Mouse (Mus musculus): ENCODE results near the gene Sardh. TPM values are rescaled to one million over a fixed set of nuclear protein-coding genes. Genes with fewer than 3 reads are reported as not detected.

The Sardh gene
- polyA plus RNA-seq, 1 experiment: not detected

DNA sequence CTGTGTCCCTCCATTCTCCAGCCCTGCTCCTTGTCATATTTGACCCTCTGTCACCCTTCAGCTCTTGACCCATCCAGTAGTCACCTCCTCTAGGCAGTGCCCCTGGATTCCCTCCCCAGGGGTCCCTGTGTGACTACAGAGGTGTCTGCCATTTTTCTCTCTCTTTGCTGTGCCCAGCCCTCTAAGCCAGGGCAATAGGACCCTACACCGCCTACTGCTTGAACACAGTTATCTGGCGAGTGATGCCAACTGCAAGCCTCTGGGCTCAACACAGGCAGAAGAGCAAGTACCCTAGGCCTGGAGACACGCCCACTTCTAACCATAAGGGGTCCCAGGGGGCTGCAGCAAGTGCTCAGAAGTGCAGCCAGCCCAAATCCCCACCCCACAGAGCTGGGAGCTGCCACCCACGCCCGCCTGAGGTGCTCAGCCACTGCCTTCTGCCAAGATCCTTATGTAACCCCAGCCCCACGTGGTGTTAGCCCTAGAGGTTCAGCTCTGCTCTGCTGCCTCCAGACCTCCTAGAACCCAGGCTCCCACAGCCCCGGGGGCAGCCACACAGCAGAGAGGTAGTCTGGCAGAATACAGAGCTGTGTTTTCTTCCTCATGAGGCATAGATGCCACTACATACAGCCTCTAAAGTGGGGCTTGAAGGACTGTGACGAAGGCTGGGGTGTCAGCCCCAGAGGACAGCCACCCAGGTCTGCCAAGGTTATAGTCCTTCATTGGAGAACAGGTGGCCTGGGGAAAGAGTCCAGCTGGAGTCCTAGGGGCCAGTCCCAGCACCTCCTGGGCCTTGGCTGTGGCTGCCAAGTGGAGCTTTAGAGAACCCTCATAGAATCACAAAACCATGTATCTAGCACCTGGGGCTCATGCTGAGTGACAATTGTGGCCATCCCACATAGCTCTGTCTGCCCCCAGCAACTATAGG, 35.9 kb downstream of the Sardh start:
- no peak for TF ChIP-seq POLR2A (IDR thresholded peaks at IDR 0.05; ENCODE audit: insufficient read depth, low read depth, low read length)
- TF ChIP-seq CTCF (IDR thresholded peaks at IDR 0.05; ENCODE audit: insufficient read depth, low read depth, low read length): no peak
- WGBS: 42% methylated on average over 8 of the region's 8 CpGs
- Histone ChIP-seq H3K4me1 (ENCODE audit: control insufficient read depth, insufficient read depth, low read length) (peaks cover 48% of the 10 kb centered on the region), H3K27ac (ENCODE audit: insufficient read depth, low read depth, low read length) (peak overlapping the region; percentile 58), H3K4me3 (ENCODE audit: insufficient read depth, low read depth, low read length) (no peak overlapping the region)

DNA sequence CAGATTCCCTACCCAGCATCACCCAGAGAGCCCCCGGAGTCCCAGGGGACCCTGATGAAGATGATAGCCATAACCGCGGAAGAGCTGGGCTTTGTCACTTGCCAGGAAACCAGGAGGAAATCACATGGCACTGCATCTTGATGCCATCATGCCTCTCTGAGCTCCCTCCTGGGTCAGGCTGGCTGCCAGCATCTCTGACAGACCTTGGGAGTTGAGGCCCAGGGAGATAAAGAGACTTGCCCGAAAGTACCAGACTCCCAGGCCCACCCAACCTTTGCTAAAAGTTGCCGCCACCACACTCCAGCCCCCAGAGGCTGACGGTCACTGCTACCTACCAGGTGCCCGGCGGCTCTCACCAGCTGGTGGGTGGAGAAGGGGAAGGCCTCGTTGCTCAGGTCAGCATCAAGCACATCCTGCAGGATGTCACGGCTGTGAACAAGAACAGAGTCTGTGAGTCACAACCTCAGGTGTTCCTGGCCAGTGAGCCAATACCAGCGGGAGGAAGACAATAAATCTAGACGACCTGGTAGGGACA, 37.4 kb downstream of the Sardh start:
- no peak for TF ChIP-seq POLR2A (IDR thresholded peaks at IDR 0.05; ENCODE audit: insufficient read depth, low read depth, low read length)
- no peak for TF ChIP-seq CTCF (IDR thresholded peaks at IDR 0.05; ENCODE audit: insufficient read depth, low read depth, low read length)
- no peak overlapping the region for H3K4me3 ChIP-seq (ENCODE audit: insufficient read depth, low read depth, low read length)
- WGBS: 85% methylated on average over 12 of the region's 12 CpGs
- peaks cover 44% of the 10 kb centered on the region for H3K4me1 ChIP-seq (ENCODE audit: control insufficient read depth, insufficient read depth, low read length)
- H3K27ac ChIP-seq (ENCODE audit: insufficient read depth, low read depth, low read length): no peak overlapping the region

DNA sequence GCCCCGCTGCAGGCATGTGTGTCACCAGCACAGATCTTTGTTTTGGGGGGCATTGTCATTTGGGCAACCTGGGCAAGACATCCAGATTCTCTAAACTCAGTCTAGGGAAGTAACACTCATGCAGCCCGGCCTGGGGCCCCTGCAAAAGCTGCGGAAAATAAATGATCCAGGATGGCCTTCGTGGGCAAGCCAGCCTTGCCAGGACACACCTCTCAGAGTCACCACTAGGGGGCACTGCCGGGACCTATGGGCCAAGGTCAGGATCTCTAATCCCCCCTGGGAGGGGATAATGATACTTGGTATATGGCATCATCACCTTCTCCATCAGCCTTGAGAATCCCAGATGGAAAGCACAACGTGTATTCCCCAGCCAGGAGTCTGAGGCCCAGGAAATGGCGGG, 37.9 kb downstream of the Sardh start:
- Histone ChIP-seq H3K27ac (ENCODE audit: insufficient read depth, low read depth, low read length) (no peak overlapping the region), H3K4me3 (ENCODE audit: insufficient read depth, low read depth, low read length) (no peak overlapping the region), H3K4me1 (ENCODE audit: control insufficient read depth, insufficient read depth, low read length) (peaks cover 44% of the 10 kb centered on the region)
- TF ChIP-seq POLR2A (IDR thresholded peaks at IDR 0.05; ENCODE audit: insufficient read depth, low read depth, low read length) (no peak), CTCF (IDR thresholded peaks at IDR 0.05; ENCODE audit: insufficient read depth, low read depth, low read length) (peak; percentile 36; the same call in 1 of the 2 replicates)
- 68% methylated on average over 7 of the region's 7 CpGs for WGBS

DNA sequence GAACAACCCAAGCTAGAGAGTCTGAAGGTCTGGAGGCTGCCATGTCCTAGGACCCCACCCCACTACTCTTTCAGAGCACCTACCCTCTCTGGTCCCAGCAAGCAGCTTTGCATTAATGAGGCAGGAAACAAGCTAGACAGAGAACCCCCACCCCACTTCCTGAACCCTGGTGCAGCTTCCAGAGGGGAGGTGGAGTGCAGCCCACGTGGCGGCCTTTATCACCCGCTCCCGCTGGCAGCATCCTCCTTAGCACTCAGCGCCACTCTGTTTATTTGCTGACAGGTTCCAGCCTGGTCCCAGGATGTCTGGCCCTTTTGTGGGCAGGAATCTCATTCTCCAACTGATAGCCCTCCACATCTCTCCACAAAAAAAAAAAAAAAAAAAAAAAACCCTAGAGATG, 38.3 kb downstream of the Sardh start:
- TF ChIP-seq CTCF (IDR thresholded peaks at IDR 0.05; ENCODE audit: insufficient read depth, low read depth, low read length) (no peak), POLR2A (IDR thresholded peaks at IDR 0.05; ENCODE audit: insufficient read depth, low read depth, low read length) (no peak)
- Histone ChIP-seq H3K4me3 (ENCODE audit: insufficient read depth, low read depth, low read length) (no peak overlapping the region), H3K4me1 (ENCODE audit: control insufficient read depth, insufficient read depth, low read length) (peaks cover 44% of the 10 kb centered on the region), H3K27ac (ENCODE audit: insufficient read depth, low read depth, low read length) (no peak overlapping the region)
- WGBS: 50% methylated on average over 5 of the region's 5 CpGs

DNA sequence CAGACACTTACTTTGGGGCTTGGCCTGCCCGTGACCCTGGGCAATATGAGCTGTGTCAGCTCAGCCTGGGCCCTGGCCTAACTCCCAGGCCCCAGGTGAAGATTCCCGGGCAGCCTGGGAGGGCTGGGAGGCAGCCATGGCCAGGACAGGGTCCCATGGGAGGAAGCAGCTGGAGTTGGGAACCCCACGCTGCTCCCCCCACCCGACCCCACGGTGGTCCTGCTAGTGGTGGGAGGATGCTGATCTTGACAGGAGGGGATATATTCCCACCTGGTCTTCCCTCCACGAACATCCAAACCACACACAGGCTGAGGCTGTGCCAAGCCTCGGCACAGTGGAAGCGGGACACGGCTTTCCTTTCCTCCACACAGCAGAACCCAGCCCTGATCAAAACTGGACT, 38.8 kb downstream of the Sardh start:
- TF ChIP-seq POLR2A (IDR thresholded peaks at IDR 0.05; ENCODE audit: insufficient read depth, low read depth, low read length) (no peak), CTCF (IDR thresholded peaks at IDR 0.05; ENCODE audit: insufficient read depth, low read depth, low read length) (no peak)
- peaks cover 44% of the 10 kb centered on the region for H3K4me1 ChIP-seq (ENCODE audit: control insufficient read depth, insufficient read depth, low read length)
- WGBS: 77% methylated on average over 9 of the region's 9 CpGs
- no peak overlapping the region for H3K4me3 ChIP-seq (ENCODE audit: insufficient read depth, low read depth, low read length)
- H3K27ac ChIP-seq (ENCODE audit: insufficient read depth, low read depth, low read length): no peak overlapping the region

DNA sequence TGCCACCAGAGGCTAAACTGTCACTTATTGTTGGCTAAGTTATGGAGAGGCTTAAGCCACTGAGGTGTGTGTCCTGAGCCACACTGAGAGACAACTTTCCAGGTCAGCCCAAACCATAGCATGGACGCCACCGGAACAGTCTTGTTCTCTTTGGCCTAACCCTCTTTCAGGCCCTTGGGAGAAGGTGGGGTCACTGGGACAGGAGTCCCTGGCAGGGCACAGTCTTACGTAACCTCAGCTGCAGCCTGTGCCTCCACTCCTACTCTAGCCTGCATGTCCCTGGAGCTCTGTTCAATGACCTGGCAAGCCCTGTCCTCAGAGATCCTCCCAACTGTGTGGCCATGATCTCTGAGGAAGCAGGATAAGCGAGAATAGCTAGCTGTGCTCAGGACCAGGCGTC, 41.0 kb downstream of the Sardh start:
- TF ChIP-seq CTCF (IDR thresholded peaks at IDR 0.05; ENCODE audit: insufficient read depth, low read depth, low read length): no peak
- TF ChIP-seq POLR2A (IDR thresholded peaks at IDR 0.05; ENCODE audit: insufficient read depth, low read depth, low read length): no peak
- Histone ChIP-seq H3K4me1 (ENCODE audit: control insufficient read depth, insufficient read depth, low read length) (peaks cover 27% of the 10 kb centered on the region), H3K27ac (ENCODE audit: insufficient read depth, low read depth, low read length) (no peak overlapping the region), H3K4me3 (ENCODE audit: insufficient read depth, low read depth, low read length) (no peak overlapping the region)
- WGBS: 96% methylated on average over 5 of the region's 5 CpGs

DNA sequence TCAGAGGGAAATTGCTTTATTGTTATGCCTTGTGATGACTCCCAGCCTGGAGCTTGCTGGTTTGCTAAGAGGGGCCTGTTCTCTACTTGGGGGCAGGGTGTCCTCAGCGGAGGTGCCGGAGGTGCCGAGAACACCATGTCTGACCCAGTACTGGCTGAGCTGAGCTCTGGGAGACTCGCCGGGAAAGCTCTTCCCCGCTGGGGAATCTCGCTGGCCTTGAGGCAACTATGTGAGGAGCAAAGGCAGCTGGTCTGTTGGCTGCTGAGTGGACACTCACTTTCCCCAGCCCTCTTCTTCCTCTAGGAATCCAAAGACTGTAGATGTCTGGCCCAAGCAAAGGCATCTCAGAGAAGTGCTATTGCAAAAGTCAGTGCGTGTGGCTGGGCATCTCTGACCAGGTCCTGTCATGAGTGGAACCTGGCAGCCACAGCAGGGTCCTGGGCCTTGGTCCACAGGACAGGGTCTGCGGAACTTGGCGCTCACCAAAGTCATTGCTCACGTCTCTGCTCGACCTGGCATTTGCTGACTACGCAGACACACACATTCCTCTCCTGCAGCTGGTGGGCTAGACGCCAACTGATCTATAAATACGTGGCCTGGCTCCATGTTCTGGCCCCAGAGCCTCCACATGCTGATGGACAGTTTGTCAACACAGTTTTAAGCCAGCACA, 41.9 kb downstream of the Sardh start:
- Histone ChIP-seq H3K4me1 (ENCODE audit: control insufficient read depth, insufficient read depth, low read length) (peaks cover 18% of the 10 kb centered on the region), H3K27ac (ENCODE audit: insufficient read depth, low read depth, low read length) (no peak overlapping the region), H3K4me3 (ENCODE audit: insufficient read depth, low read depth, low read length) (no peak overlapping the region)
- TF ChIP-seq CTCF (IDR thresholded peaks at IDR 0.05; ENCODE audit: insufficient read depth, low read depth, low read length) (no peak), POLR2A (IDR thresholded peaks at IDR 0.05; ENCODE audit: insufficient read depth, low read depth, low read length) (no peak)
- WGBS: 86% methylated on average over 15 of the region's 15 CpGs

DNA sequence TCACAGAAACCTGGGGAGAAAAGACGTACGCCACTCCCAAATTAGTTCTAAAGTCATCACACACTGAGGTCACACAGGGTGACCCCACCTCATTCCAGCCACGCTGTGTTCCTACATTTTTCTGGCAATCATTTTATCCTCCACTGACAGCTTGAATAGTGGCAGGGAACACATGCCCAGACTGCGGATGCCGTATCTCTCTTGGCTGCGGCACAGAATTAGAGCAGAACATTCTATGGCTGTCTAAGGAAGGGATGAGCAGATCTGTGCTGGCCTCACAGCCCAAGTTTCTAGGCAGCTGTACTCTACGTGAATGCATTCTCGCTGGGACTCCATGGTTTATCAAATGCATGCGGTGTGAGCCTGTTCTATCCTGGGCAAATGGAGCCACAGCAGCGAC, 42.5 kb downstream of the Sardh start:
- Histone ChIP-seq H3K4me3 (ENCODE audit: insufficient read depth, low read depth, low read length) (no peak overlapping the region), H3K27ac (ENCODE audit: insufficient read depth, low read depth, low read length) (no peak overlapping the region), H3K4me1 (ENCODE audit: control insufficient read depth, insufficient read depth, low read length) (peaks cover 15% of the 10 kb centered on the region)
- TF ChIP-seq POLR2A (IDR thresholded peaks at IDR 0.05; ENCODE audit: insufficient read depth, low read depth, low read length) (no peak), CTCF (IDR thresholded peaks at IDR 0.05; ENCODE audit: insufficient read depth, low read depth, low read length) (no peak)
- 75% methylated on average over 10 of the region's 10 CpGs for WGBS

DNA sequence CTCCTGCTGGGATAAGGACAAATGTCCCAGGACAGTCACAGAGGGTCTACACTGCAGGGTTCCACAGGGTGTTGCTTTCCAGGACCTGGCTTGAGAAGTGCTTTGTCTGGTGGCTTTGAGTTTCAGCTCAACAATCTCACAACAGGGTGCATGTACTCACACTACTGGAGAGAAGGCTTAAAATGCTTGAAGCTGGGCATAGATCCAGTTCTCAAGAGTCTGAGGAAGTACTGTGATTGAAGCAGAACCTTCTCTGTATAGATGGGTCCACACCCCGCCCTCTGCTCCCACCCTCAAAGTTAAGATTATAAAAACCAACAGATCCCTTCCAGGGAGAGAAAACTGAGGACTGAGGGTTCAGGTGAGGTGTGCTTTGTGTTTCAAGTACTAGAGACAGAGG, 47.6 kb downstream of the Sardh start:
- Histone ChIP-seq H3K4me3 (ENCODE audit: insufficient read depth, low read depth, low read length) (no peak overlapping the region), H3K4me1 (ENCODE audit: control insufficient read depth, insufficient read depth, low read length) (peaks cover 16% of the 10 kb centered on the region), H3K27ac (ENCODE audit: insufficient read depth, low read depth, low read length) (no peak overlapping the region)
- 62% methylated on average over 1 of the region's 1 CpGs for WGBS
- TF ChIP-seq POLR2A (IDR thresholded peaks at IDR 0.05; ENCODE audit: insufficient read depth, low read depth, low read length) (no peak), CTCF (IDR thresholded peaks at IDR 0.05; ENCODE audit: insufficient read depth, low read depth, low read length) (no peak)
